Comparison of ENCODE assay signal across 7 mouse cellular contexts in the genomic region with DNA sequence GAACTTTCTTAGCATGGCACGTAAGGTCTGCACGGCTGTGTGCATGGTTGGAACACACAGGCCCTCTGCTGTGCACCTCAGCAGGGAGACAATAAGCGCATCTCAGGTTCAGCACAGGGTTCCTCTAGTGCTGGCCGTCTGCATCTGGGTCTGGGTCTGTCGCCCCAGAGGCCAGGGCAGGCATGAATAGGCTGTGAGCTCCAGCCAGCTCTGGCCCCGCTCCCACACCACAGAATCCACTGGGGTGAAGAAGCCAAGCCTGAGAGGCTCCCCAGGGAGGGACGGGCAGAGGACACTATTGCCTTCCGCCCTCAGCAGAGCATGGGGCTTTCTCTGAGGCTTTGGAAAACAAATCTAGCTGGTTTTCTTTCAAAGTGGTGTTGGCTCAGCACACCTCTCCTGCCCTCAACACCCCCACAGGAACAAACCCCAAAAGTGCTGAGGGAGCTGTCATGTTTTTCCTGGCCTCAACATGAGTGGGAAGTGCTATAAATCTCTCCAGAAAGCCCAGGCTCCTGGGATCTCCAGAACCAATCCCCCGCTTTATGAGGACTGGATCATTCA.
DNase-seq lines count a peak whose midpoint lies in the region; ATAC-seq and TF ChIP-seq lines count a peak whose summit lies in the region.

No protein-coding gene starts in this region.

- H3K27me3 ChIP-seq in heart, embryonic 12.5 days (replicated peaks), result no peaks in the 10 kb centered on the region
- no peaks in the 10 kb centered on the region for H3K27me3 ChIP-seq in kidney, postnatal 0 days (ENCODE audit: insufficient read depth, low read length)

- no peaks in the 10 kb centered on the region for H3K36me3 ChIP-seq in heart, embryonic 12.5 days
- no peaks in the 10 kb centered on the region for H3K36me3 ChIP-seq in kidney, postnatal 0 days (ENCODE audit: insufficient read depth, low read length)

- H3K4me1 ChIP-seq in heart, embryonic 12.5 days (replicated peaks), result peaks cover 43% of the 10 kb centered on the region
- peaks cover 17% of the 10 kb centered on the region; the same call in 1 of the 2 replicates for H3K4me1 ChIP-seq in kidney, postnatal 0 days (replicated peaks; ENCODE audit: insufficient read depth, low read length)

- no peak overlapping the region for H3K4me2 ChIP-seq in heart, embryonic 12.5 days
- H3K4me2 ChIP-seq in kidney, postnatal 0 days (ENCODE audit: low read length), result no peak overlapping the region

- peak; percentile 23 for ATAC-seq in heart, embryonic 12.5 days (ENCODE audit: insufficient number of reproducible peaks, low FRiP score)
- ATAC-seq in kidney, postnatal 0 days (replicated peaks; ENCODE audit: low FRiP score, low read depth), result no peak
- no peak for ATAC-seq in monocyte, adult 5-6 weeks (replicated peaks; ENCODE audit: insufficient number of reproducible peaks, low FRiP score, low TSS enrichment, poor library complexity, severe bottlenecking)

- H3K27ac ChIP-seq in heart, embryonic 12.5 days (ENCODE audit: poor library complexity, severe bottlenecking), result peak overlapping the region; percentile 75
- H3K27ac ChIP-seq in kidney, postnatal 0 days, result no peak overlapping the region

- H3K4me3 ChIP-seq in heart, embryonic 12.5 days, result no peak overlapping the region
- H3K4me3 ChIP-seq in kidney, postnatal 0 days (replicated peaks; ENCODE audit: low read depth, low read length), result no peak overlapping the region

- 56% methylated on average over 9 of the region's 9 CpGs for WGBS in heart, embryonic 12.5 days
- WGBS in kidney, postnatal 0 days, result 45% methylated on average over 9 of the region's 9 CpGs

- H3K9me3 ChIP-seq in heart, embryonic 12.5 days (replicated peaks), result no peaks in the 10 kb centered on the region
- H3K9me3 ChIP-seq in kidney, postnatal 0 days (replicated peaks; ENCODE audit: low read length), result 0 out of 2 replicates have a peak, but pooled peaks cover 4% of the 10 kb centered on the region

- DNase-seq in lung, postnatal 10 days, result peak; percentile 57
- no peak for DNase-seq in lung, postnatal 25 days (ENCODE audit: low spot score)
- DNase-seq in cerebellum, postnatal 14 days, result peak; percentile 48
- DNase-seq in kidney, postnatal 0 days (ENCODE audit: low spot score), result peak; percentile 50
- no peak for DNase-seq in embryo, embryonic 10 days (ENCODE audit: low spot score)

- no peak for TF ChIP-seq CTCF in kidney, postnatal 0 days (IDR thresholded peaks at IDR 0.05; ENCODE audit: low read depth)

- no peak overlapping the region for H3K9ac ChIP-seq in heart, embryonic 12.5 days
- no peak overlapping the region for H3K9ac ChIP-seq in kidney, postnatal 0 days (ENCODE audit: low read depth, low read length)

Comparison
In these comparisons a context has a peak if more than half of its experiments do, and no peak if none do; other contexts are left out.
1. DNase-seq: peak in lung, postnatal 10 days (single experiment), cerebellum, postnatal 14 days (2 of 2) and kidney, postnatal 0 days (single experiment); none in lung, postnatal 25 days (single experiment) and embryo, embryonic 10 days (single experiment).